Mouse (Mus musculus) T-helper 17 cell (primary cell): ENCODE data around the gene Tubg1.

Experiments
- in situ Hi-C, 2 experiments: fragments of 300-600 bp; cut with MboI, MseI; formaldehyde crosslinking; loops; 1 replicate in 1 of 2; 2 replicates in 1 of 2; pipeline ENCODE4 v1.15.1; 2025; ENCODE audit warnings: high pct_unique_total_duplicates in 2 of 2

Gene Tubg1

GRCm38 (mm10) chr11:101163476-101164350 lies 44.0 kb downstream of the Tubg1 start:
- in situ Hi-C loops: loop anchor here (5.0 kb wide), 1 partner anchor 41 kb away; no protein-coding TSS in a partner anchor

DNA sequence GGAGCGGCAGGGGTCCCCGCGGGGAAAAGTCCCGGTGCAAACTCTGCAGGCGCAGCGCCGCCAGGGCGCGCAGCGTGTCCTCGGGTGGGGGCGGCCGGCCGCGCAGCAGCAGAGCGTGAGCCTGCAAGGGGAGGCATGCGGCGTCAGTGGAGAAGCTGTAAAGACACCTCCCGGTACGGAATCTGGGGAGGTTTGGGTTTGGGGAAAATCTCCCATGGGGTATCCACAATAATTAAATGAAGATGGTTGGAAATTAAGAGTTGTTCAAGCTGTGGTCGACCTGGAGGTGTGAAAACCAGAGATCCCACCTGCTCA lies 44.6 kb downstream of the Tubg1 start:
- in situ Hi-C loops: loop anchor here (5.0 kb wide), 1 partner anchor 42 kb away; no protein-coding TSS in a partner anchor

DNA sequence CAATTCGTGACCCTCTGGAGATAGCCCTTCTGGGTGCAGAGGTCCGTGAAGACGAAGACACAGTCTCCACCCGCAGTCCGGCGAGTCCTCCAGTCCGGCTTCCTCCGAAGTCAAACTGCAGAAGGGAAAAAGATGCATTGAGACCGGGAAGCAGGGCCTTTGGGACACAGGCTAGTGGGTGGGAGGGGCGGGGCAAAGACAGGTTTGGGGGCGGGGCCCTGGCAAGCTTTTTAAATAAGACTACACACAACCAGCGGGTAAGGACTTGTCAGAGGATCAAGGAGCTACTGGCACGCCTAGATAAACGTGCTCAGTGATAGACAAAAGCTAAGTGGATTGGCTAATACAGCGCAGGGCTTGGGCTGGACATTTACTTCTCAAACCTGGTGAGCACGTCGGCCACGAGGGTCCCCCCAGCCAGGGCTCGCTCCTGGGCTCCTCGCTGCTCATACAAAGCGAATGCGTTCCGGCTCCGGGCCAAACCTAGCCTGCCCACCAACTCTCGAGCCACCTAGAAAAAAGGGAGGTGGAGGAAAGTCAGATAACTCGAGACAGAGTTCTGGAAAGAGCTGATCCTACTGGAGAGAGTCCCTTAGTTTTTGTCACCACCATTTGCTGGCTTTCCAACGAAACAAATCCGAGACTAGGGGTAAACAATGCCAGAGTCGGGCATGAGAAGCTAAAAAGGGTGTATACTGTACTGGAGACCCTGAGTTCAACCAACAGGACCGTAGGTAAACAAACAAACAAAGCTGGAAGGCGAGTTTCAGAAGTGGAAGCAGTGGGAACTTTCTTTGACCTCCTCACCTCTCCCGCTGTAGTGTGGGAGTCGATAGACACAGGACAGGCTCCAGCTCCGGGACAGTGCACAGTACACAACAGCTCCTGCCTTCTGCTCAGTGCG lies 45.2 kb downstream of the Tubg1 start:
- in situ Hi-C loops: loop anchor here (5.0 kb wide), 1 partner anchor 43 kb away; no protein-coding TSS in a partner anchor

GRCm38 (mm10) chr11:101166357-101166756 lies 46.6 kb downstream of the Tubg1 start:
- in situ Hi-C loops: no loop called here

DNA sequence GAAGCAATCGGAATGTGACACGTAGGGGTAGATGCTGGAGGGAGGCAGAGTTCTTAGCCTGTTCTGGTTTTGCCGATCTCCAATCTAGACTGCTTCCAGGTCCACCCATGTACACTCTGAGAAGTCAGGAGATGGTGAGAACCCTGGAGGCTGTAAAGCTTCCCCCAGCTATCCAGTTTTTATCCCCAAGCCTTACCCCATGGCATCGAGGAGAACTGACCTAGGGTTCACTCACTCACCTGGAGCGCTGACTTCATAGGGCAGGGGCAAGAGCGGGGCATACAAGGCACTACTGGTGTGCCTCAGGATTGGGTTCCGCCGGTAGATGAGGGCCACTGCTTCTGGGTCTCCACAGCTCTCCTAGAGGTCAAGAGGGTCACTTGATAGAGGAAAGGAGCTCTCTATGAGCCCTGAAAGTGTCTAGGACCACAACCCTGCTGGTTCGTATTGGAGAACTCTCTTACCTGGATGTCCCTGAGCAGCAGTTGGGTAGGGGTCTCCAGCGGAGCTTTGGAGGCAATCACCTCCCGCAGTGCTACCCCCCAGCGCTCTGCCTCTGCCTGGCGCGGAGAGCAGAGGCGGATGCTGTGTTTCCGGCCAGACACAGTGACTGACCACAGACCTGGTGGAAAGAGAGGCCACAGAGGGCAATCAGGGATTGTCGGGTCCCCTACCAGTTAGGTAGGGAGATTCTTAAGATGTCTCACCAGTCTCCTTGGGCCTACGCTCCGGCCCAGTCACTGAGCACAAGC lies 47.6 kb downstream of the Tubg1 start:
- in situ Hi-C loops: no loop called here

DNA sequence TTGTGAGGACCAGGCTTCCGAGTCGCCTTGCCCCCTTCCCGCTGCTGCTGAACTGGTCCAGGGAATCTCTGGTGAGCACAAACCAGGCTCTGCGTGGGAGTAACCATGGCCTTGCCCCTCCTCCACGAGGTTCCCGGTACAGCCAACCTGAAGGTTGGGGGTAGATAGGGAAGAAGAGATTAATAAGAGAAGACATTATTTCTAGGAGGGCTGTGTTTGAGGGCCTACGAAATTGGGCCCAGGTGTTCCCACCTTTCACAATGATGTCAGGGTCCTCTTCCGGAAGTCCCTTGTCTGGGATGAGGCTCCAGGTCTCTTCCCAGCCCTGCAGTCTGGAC lies 48.2 kb downstream of the Tubg1 start:
- in situ Hi-C loops: no loop called here

GRCm38 (mm10) chr11:101168301-101168980 lies 48.7 kb downstream of the Tubg1 start:
- in situ Hi-C loops: no loop called here

GRCm38 (mm10) chr11:101169301-101170107 lies 49.8 kb downstream of the Tubg1 start:
- in situ Hi-C loops: no loop called here

- in situ Hi-C loops: no loop called here
Measured at GRCm38 (mm10) chr11:101170354-101170810, 50.6 kb downstream of the Tubg1 start, which contains the start of gene Cntnap1. Gene Cntnap1, plus strand, starts transcription at chr11:101170523.

DNA sequence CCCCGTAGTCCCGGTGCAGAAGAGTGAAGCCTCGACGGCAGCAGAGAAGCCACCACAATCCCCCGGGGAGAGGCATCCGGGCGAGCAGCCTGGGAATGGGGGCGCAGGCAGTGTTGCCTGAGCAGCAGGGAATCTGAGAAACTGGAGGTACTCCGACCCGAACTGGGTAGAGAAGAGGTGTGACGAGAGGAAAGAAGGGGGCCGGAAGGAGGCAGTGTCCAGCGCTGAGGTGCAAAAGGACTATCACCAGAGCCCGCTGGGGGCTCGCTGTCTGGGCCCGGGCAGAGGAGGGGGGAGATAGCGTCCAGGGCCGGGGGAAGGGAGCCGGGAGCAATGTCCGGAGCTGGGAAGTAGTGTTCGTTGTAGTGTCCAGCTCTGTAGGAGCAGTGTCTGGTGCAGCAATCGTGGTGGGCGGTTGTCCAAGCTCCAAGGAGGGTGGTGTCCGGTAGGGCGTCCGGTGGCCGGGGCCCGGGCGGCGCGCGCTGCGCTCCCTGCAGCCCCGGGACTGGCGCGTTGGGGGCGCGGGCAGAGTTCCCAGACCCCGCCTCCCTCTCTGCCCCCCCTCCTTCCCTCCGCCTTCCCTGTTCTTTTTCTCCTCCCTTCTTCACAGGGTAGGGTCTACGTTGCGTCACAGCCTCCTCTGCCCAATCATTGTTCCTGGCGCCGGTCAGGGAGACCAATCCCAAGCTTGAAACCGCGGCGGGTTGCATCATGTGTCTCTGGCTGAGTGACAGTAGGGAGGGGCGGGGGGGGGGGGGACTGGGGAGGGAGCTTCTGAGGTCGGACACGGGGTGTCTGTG lies 51.3 kb downstream of the Tubg1 start, which contains the start of gene Plekhh3:
Plekhh3 (minus strand) TSS at position 541 of the 800 bp plus-strand sequence.
- in situ Hi-C loops: no loop called here

GRCm38 (mm10) chr11:101171721-101172433 lies 52.1 kb downstream of the Tubg1 start:
- in situ Hi-C loops: no loop called here

DNA sequence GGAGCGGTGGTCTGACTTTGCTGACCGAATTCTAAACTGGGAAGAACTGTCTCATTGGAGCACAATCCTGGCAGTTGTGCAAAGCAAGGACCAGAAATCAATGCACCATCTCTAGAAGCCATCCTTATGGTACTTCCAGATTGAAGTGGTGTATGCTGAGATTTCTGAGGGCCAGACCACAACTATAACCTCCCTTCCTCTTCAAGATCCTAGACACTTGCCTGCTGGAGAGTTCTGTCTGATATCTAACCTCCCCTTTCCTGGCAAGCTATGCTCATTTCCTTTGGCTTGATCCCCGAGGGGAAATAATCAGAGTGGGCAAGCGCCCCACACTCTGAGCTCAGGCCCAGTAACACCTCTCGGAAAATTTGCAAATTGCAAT lies 52.7 kb downstream of the Tubg1 start:
- in situ Hi-C loops: no loop called here

- in situ Hi-C loops: no loop called here
Measured at GRCm38 (mm10) chr11:101173112-101173511, 53.4 kb downstream of the Tubg1 start.

DNA sequence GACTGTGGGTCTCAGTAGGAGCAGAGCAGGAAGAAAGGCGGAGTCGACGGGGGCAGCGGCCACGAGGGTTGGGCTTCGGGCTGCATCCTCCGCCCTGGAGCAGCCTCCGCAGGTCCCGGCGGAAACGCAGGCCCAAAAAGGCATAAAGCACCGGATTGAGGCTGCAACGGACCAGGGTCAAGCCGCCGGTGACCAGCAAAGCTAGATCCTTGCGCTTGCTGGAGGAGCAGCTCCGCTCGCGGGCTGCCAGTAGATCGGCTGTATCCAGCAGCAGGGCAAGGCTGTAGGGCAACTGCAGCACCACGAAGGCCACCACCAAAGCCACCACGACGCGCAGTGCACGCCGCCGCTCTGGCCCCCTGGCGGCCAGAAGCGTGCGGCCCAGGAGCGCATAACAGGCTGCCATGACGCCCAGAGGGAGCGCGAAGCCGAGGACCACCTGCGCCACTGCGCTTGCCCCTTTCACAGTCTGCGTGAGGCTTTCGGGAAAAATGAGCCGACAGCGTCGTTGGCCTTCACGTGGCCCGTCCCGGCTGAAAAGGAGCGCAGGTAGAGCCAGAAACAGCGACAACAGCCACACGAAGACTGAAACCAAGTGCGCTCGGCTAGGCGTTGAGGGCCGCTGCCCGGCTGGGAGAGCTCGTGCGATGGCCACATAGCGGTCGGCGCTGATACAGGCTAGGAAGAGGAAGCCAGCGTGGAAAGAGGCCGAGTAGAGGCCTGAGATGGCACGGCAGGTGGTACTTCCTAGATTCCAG lies 54.1 kb downstream of the Tubg1 start:
- in situ Hi-C loops: no loop called here

GRCm38 (mm10) chr11:101174389-101174745 lies 54.6 kb downstream of the Tubg1 start:
- in situ Hi-C loops: no loop called here

DNA sequence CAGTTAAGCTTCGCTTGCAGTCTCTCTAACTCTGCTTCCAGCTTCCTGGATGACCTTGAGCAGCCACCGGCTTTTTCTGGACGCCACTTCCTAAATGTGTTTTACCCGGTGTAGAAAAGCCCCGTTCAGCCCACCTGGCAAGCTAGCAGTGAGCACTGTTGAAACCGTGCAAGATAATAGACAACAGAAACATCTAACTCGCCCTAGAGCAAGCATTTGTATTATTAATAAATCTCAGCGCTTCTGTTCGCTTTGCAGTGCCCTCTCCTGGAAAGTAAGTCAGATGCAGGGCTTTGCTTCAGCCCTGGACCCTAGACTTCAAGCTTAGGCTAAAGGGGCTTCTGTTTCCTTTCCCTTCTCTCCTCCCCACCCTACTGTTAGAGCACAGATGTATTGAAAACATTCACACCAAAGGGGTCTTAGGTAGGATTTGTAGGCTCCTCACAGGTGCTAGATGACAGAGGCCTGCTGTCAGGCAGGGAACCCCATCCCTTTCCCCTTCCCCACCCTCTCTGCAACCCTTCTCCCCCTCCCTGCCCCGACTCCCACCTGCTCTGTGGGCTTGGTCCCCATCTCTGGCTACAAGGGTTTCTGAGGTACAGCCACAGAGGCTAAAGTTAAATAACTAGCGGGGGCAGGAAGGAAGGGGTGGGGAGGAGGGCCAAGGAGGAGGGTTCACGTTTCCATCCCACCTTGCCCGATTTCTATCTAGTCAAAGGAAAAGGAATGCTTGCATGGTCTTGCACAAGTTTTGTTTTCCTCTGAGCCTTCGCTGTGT lies 55.3 kb downstream of the Tubg1 start, which contains the start of gene Ccr10:
Ccr10 (minus strand) TSS at position 593 of the 778 bp plus-strand sequence.
- in situ Hi-C loops: no loop called here

DNA sequence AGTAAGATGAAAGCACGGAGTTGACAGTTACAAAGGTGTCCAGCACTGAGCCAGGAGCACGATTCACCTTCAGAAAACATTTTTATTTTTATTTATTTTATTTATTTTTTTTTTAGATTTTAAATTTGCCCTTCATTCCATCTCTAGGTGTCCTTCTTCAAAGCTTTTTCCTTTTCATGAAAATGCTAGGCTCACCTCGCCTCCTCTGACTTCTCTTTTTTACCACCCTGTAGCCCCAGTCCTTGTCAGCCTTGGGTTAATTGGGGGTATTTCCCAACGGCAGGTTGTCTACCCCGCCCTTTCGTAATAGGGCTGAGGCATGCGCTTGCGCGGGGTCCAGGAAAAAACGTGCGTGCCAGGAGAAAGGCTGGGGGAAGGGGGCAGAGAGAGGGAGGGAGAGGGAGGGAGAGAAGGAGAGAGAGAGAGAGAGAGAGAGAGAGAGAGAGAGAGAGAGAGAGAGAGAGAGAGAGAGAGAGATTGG lies 55.9 kb downstream of the Tubg1 start:
- in situ Hi-C loops: no loop called here
